ENCODE assay signal across 19 mouse cellular contexts in the genomic region with DNA sequence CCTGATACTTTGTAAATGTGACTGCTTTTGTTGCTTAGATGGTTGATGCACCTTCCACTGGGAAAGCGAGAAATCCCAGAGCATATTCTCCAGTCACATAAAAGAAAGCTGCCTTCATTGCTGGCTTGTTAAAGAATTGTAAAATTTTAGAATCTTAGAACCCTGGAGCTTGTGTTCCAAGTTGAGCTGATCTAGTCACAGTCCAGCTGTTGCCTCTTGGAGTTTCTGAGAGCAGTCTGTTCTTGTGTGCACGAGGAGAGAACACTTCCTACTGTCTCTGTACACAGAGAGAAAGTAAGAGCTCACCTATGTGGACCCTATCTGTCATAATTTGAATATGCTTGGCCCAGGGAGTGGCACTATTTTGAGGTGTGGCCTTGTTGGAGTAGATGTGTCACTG.
"Had no signal": no experiment of that assay in that cellular context is flagged by ENCODE, and none has a peak within 500 bp of the region (broad histone marks: within the 10 kb centered on the region; RNA-seq: fewer than 3 reads in every experiment).

No protein-coding gene starts in this region.

- H3K9me3 ChIP-seq: midbrain, embryonic 10.5 days; neural tube, embryonic 13.5 days; neural tube, embryonic 15.5 days; stomach, embryonic 15.5 days had no signal

- DNase-seq: lung, adult 18-20 months; lung, embryonic 14.5 days; lung, postnatal 10 days; lung, postnatal 4 days; midbrain, embryonic 14.5 days; retina, postnatal 1 day; right cerebral cortex, adult 18-20 months; right cerebral cortex, postnatal 25 days; right cerebral cortex, postnatal 4 days; thymus, adult 2 months; thymus, postnatal 25 days; thymus, postnatal 4 days had no signal

- H3K27me3 ChIP-seq: neural tube, embryonic 13.5 days; neural tube, embryonic 15.5 days; stomach, embryonic 15.5 days had no signal

- H3K4me2 ChIP-seq: lung, embryonic 14.5 days; neural tube, embryonic 13.5 days; neural tube, embryonic 15.5 days; stomach, embryonic 15.5 days had no signal

- H3K9ac ChIP-seq: lung, embryonic 14.5 days; neural tube, embryonic 13.5 days; neural tube, embryonic 15.5 days; stomach, embryonic 15.5 days had no signal

- H3K36me3 ChIP-seq: stomach, embryonic 15.5 days had no signal

- H3K4me3 ChIP-seq: midbrain, embryonic 10.5 days; myocyte; neural tube, embryonic 13.5 days; neural tube, embryonic 15.5 days; stomach, embryonic 15.5 days had no signal

- ATAC-seq: midbrain, embryonic 16.5 days had no signal

- H3K4me1 ChIP-seq: midbrain, embryonic 10.5 days; neural tube, embryonic 13.5 days; neural tube, embryonic 15.5 days; stomach, embryonic 15.5 days had no signal

- H3K27ac ChIP-seq: midbrain, embryonic 10.5 days; neural tube, embryonic 13.5 days; neural tube, embryonic 15.5 days; stomach, embryonic 15.5 days; stomach, postnatal 0 days had no signal
